Mouse (Mus musculus) heart, embryonic 11.5 days (tissue): ENCODE measurements at regions not wholly inside any gene's neighbourhood (a gene's known extent, or its start where the extent isn't known, plus 50 kb on each side); places are given as distances from the start of the nearest gene placed in this dataset.

ENCODE experiments used
- ATAC-seq: fragments of 200-750 bp; cut with Nextera tagmentation; replicated peaks from 2 replicates; pipeline ENCODE4 v1.8.0; 2017; ENCODE audit warnings: moderate library complexity; ENCODE audit not compliant: insufficient number of reproducible peaks, low FRiP score, low TSS enrichment
- H3K27ac ChIP-seq: fragments of 300-500 bp; sonication (generic); 2 replicates; pipeline ENCODE4 v1.5.1; 2014; ENCODE audit warnings: mild to moderate bottlenecking, low read depth, low read length
- H3K27me3 ChIP-seq: fragments of 300-500 bp; sonication (generic); 2 replicates; pipeline ENCODE4 v1.6.1; 2014; ENCODE audit warnings: mild to moderate bottlenecking, low read length, mixed read lengths; ENCODE audit not compliant: control insufficient read depth, insufficient read depth
- H3K36me3 ChIP-seq: fragments of 300-500 bp; sonication (generic); 2 replicates; pipeline ENCODE4 v1.6.1; 2014; ENCODE audit warnings: mild to moderate bottlenecking, low read length, moderate library complexity, mixed read lengths; ENCODE audit not compliant: control insufficient read depth, insufficient read depth
- H3K4me1 ChIP-seq: fragments of 300-500 bp; sonication (generic); 2 replicates; pipeline ENCODE4 v1.6.1; 2014; ENCODE audit warnings: low read length; ENCODE audit not compliant: control insufficient read depth, insufficient read depth
- H3K4me2 ChIP-seq: fragments of 300-500 bp; sonication (generic); 2 replicates; pipeline ENCODE4 v1.6.1; 2014; ENCODE audit warnings: mild to moderate bottlenecking, moderate library complexity
- H3K4me3 ChIP-seq: fragments of 300-500 bp; sonication (generic); 2 replicates; pipeline ENCODE4 v1.5.1; 2014; ENCODE audit warnings: low read depth, low read length
- H3K9ac ChIP-seq: fragments of 300-500 bp; sonication (generic); 2 replicates; pipeline ENCODE4 v1.6.1; 2014; ENCODE audit warnings: mild to moderate bottlenecking, low read depth, low read length, moderate library complexity
- H3K9me3 ChIP-seq: fragments of 300-500 bp; sonication (generic); replicated peaks from 2 replicates; pipeline ENCODE4 v1.6.1; 2016; ENCODE audit warnings: low read length; ENCODE audit not compliant: control insufficient read depth
- WGBS: fragments of 180-500 bp; shearing (Covaris S2); extraction: QIAGEN DNeasy Blood & Tissue Kit; methylation state at CpG from one replicate; pipeline ENCODE4 v1.1.7; 2014; ENCODE audit not compliant: insufficient replicate concordance; 5-methylcytosine and 5-hydroxymethylcytosine counted together

- Histone ChIP-seq H3K4me1 (peaks cover 7% of the 10 kb centered on the region), H3K27ac (peak overlapping the region; percentile 54; the same call in 1 of the 2 replicates), H3K9ac (no peak overlapping the region), H3K9me3 (no peaks in the 10 kb centered on the region), H3K27me3 (no peaks in the 10 kb centered on the region), H3K36me3 (no peaks in the 10 kb centered on the region), H3K4me2 (peak overlapping the region; percentile 31; the same call in 1 of the 2 replicates), H3K4me3 (no peak overlapping the region)
- no peak for ATAC-seq
- 30% methylated on average over 8 of the region's 8 CpGs for WGBS
Measured at GRCm38 (mm10) chr16:86816763-86817593, 537.0 kb upstream of the N6amt1 start.

GRCm38 (mm10) chr16:86816006-86816405 is 538.0 kb upstream of the N6amt1 start:
- no peak for ATAC-seq
- Histone ChIP-seq H3K4me1 (peaks cover 7% of the 10 kb centered on the region), H3K4me2 (no peak overlapping the region), H3K27me3 (no peaks in the 10 kb centered on the region), H3K9me3 (no peaks in the 10 kb centered on the region), H3K9ac (no peak overlapping the region), H3K27ac (no peak overlapping the region), H3K36me3 (no peaks in the 10 kb centered on the region), H3K4me3 (no peak overlapping the region)
- WGBS: 80% methylated on average over 2 of the region's 2 CpGs

- no peak overlapping the region for H3K4me3 ChIP-seq
- H3K27me3 ChIP-seq: no peaks in the 10 kb centered on the region
- 51% methylated on average over 5 of the region's 5 CpGs for WGBS
- H3K9ac ChIP-seq: no peak overlapping the region
- no peaks in the 10 kb centered on the region for H3K36me3 ChIP-seq
- no peak overlapping the region for H3K4me2 ChIP-seq
- ATAC-seq: no peak
- peaks cover 7% of the 10 kb centered on the region for H3K4me1 ChIP-seq
- H3K9me3 ChIP-seq: no peaks in the 10 kb centered on the region
- H3K27ac ChIP-seq: no peak overlapping the region
Measured at GRCm38 (mm10) chr16:86812692-86813091, 541.3 kb upstream of the N6amt1 start.

GRCm38 (mm10) chr16:86808644-86809324 is 545.2 kb upstream of the N6amt1 start:
- 80% methylated on average over 5 of the region's 5 CpGs for WGBS
- Histone ChIP-seq H3K9me3 (no peaks in the 10 kb centered on the region), H3K4me3 (no peak overlapping the region), H3K27me3 (no peaks in the 10 kb centered on the region), H3K9ac (no peak overlapping the region), H3K36me3 (no peaks in the 10 kb centered on the region), H3K27ac (no peak overlapping the region), H3K4me2 (no peak overlapping the region), H3K4me1 (no peaks in the 10 kb centered on the region)
- ATAC-seq: no peak

GRCm38 (mm10) chr16:86806374-86806773 is 547.6 kb upstream of the N6amt1 start:
- no peak for ATAC-seq
- no peaks in the 10 kb centered on the region for H3K36me3 ChIP-seq
- WGBS: 75% methylated on average over 2 of the region's 2 CpGs
- H3K4me1 ChIP-seq: no peaks in the 10 kb centered on the region
- no peak overlapping the region for H3K4me3 ChIP-seq
- H3K9ac ChIP-seq: no peak overlapping the region
- no peak overlapping the region for H3K4me2 ChIP-seq
- no peaks in the 10 kb centered on the region for H3K9me3 ChIP-seq
- no peak overlapping the region for H3K27ac ChIP-seq
- H3K27me3 ChIP-seq: no peaks in the 10 kb centered on the region

- no peaks in the 10 kb centered on the region for H3K9me3 ChIP-seq
- no peak overlapping the region for H3K27ac ChIP-seq
- no peaks in the 10 kb centered on the region for H3K27me3 ChIP-seq
- WGBS: 61% methylated on average over 2 of the region's 2 CpGs
- no peak for ATAC-seq
- no peak overlapping the region for H3K4me2 ChIP-seq
- H3K36me3 ChIP-seq: no peaks in the 10 kb centered on the region
- H3K4me3 ChIP-seq: no peak overlapping the region
- H3K4me1 ChIP-seq: no peaks in the 10 kb centered on the region
- no peak overlapping the region for H3K9ac ChIP-seq
Measured at GRCm38 (mm10) chr16:86776086-86776485, 577.9 kb upstream of the N6amt1 start.

- no peak overlapping the region for H3K27ac ChIP-seq
- no peaks in the 10 kb centered on the region for H3K36me3 ChIP-seq
- no peak for ATAC-seq
- no peaks in the 10 kb centered on the region for H3K4me1 ChIP-seq
- H3K9ac ChIP-seq: no peak overlapping the region
- H3K27me3 ChIP-seq: no peaks in the 10 kb centered on the region
- no peak overlapping the region for H3K4me3 ChIP-seq
- 45% methylated on average over 1 of the region's 1 CpGs for WGBS
- H3K9me3 ChIP-seq: no peaks in the 10 kb centered on the region
- H3K4me2 ChIP-seq: no peak overlapping the region
Measured at GRCm38 (mm10) chr16:86772586-86772985, 581.4 kb upstream of the N6amt1 start.

GRCm38 (mm10) chr16:86768912-86769311 is 585.1 kb upstream of the N6amt1 start:
- Histone ChIP-seq H3K36me3 (no peaks in the 10 kb centered on the region), H3K4me1 (no peaks in the 10 kb centered on the region), H3K9me3 (no peaks in the 10 kb centered on the region), H3K27ac (no peak overlapping the region), H3K9ac (no peak overlapping the region), H3K4me3 (no peak overlapping the region), H3K4me2 (no peak overlapping the region), H3K27me3 (no peaks in the 10 kb centered on the region)
- WGBS: 72% methylated on average over 3 of the region's 3 CpGs
- no peak for ATAC-seq
